Mouse (Mus musculus) stomach, embryonic 16.5 days (tissue): ENCODE results near the gene Zfp763. TPM values are rescaled to one million over a fixed set of nuclear protein-coding genes. Genes with fewer than 3 reads are reported as not detected.

Experiments
- ATAC-seq: fragments of 200-750 bp; cut with Nextera tagmentation; 2 replicates; pipeline ENCODE4 v1.8.0; 2017; ENCODE audit warnings: moderate number of reproducible peaks, moderate TSS enrichment; ENCODE audit not compliant: insufficient read depth, low FRiP score
- H3K27ac ChIP-seq: fragments of 300-500 bp; sonication (generic); 2 replicates; pipeline ENCODE4 v1.5.1; 2014; ENCODE audit warnings: low read length
- H3K27me3 ChIP-seq: fragments of 300-500 bp; sonication (generic); 2 replicates; pipeline ENCODE4 v1.6.1; 2014; ENCODE audit warnings: low read length, control low read depth, mixed read lengths; ENCODE audit not compliant: control insufficient read depth, insufficient read depth
- H3K36me3 ChIP-seq: fragments of 300-500 bp; sonication (generic); 2 replicates; pipeline ENCODE4 v1.6.1; 2014; ENCODE audit warnings: low read length; ENCODE audit not compliant: control insufficient read depth, insufficient read depth
- H3K4me1 ChIP-seq: fragments of 300-500 bp; sonication (generic); 2 replicates; pipeline ENCODE4 v1.6.1; 2014; ENCODE audit warnings: low read length, control low read depth, mixed read lengths; ENCODE audit not compliant: control insufficient read depth, insufficient read depth
- H3K4me2 ChIP-seq: fragments of 300-500 bp; sonication (generic); 2 replicates; pipeline ENCODE4 v1.6.1; 2014; ENCODE audit warnings: low read depth, low read length, mixed read lengths
- H3K4me3 ChIP-seq: fragments of 300-500 bp; sonication (generic); replicated peaks from 2 replicates; pipeline ENCODE4 v1.5.1; 2014; ENCODE audit warnings: mild to moderate bottlenecking, low read length
- H3K9ac ChIP-seq: fragments of 300-500 bp; sonication (generic); 2 replicates; pipeline ENCODE4 v1.6.1; 2014; ENCODE audit warnings: low read length
- H3K9me3 ChIP-seq: fragments of 300-500 bp; sonication (generic); replicated peaks from 2 replicates; pipeline ENCODE4 v1.6.1; 2016; ENCODE audit warnings: low read length, control low read depth; ENCODE audit not compliant: control insufficient read depth
- WGBS: fragments of 180-500 bp; shearing (Covaris S2); extraction: QIAGEN DNeasy Blood & Tissue Kit; methylation state at CpG from one replicate; pipeline ENCODE4 v1.1.7; 2014; 5-methylcytosine and 5-hydroxymethylcytosine counted together
- polyA plus RNA-seq: library from polyadenylated mRNA; unstranded; fragments of >200 nt; fragmentation: Nextera tagmentation; extraction: Ambion mirVana; gene quantifications from 2 replicates; pipeline ENCODE4 v1.2.1, GENCODE M21; 2015

Gene Zfp763
- polyA plus RNA-seq, 1 experiment from 2014 or later: 10.5 TPM

- WGBS: 2% methylated on average over 21 of the region's 21 CpGs
- Histone ChIP-seq H3K4me2 (peak within 1 kb of the TSS; percentile 86), H3K4me1 (peaks cover 6% of the 10 kb centered on the region), H3K4me3 (peak within 1 kb of the TSS; percentile 76), H3K36me3 (peaks cover 6% of the 10 kb centered on the region), H3K9ac (peak within 1 kb of the TSS; percentile 83), H3K27ac (peak within 1 kb of the TSS; percentile 81), H3K27me3 (no peaks in the 10 kb centered on the region), H3K9me3 (no peaks in the 10 kb centered on the region)
- ATAC-seq: peak; percentile 93
Measured at GRCm38 (mm10) chr17:32992699-32993474, 40.3 kb downstream of the Zfp763 start, which contains the start of gene Zfp952. Gene Zfp952, plus strand, starts transcription at chr17:32993129.

- Histone ChIP-seq H3K27ac (no peak overlapping the region), H3K4me3 (peak overlapping the region; percentile 76), H3K4me1 (peaks cover 6% of the 10 kb centered on the region), H3K9me3 (no peaks in the 10 kb centered on the region), H3K36me3 (peaks cover 6% of the 10 kb centered on the region), H3K9ac (peak overlapping the region; percentile 83), H3K27me3 (no peaks in the 10 kb centered on the region), H3K4me2 (peak overlapping the region; percentile 86)
- 60% methylated on average over 12 of the region's 12 CpGs for WGBS
- ATAC-seq: no peak
Measured at GRCm38 (mm10) chr17:32991965-32992698, 41.1 kb downstream of the Zfp763 start.

DNA sequence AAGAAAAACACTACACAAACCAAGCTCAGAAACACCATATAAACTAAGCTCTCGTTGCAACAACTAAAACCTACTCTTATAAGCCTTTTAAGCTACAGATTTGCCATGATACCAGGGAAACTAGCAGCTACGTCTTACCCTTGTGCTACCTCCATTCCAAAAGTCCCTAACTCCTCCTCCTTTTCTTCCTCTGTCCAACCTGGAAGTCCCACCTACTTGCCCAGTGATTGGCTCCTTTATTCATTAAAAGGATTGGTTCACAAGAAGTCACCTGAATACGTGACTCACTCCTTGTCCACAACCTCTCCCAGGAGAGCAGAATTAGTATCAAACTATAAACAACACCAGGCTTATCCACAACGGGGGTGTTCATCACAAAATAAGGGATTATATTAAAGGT lies 46.9 kb downstream of the Zfp763 start:
- Histone ChIP-seq H3K9ac (no peak overlapping the region), H3K4me3 (no peak overlapping the region), H3K4me1 (no peaks in the 10 kb centered on the region), H3K9me3 (no peaks in the 10 kb centered on the region), H3K36me3 (no peaks in the 10 kb centered on the region), H3K27me3 (no peaks in the 10 kb centered on the region), H3K4me2 (no peak overlapping the region), H3K27ac (no peak overlapping the region)
- 71% methylated on average over 4 of the region's 4 CpGs for WGBS
- ATAC-seq: no peak

DNA sequence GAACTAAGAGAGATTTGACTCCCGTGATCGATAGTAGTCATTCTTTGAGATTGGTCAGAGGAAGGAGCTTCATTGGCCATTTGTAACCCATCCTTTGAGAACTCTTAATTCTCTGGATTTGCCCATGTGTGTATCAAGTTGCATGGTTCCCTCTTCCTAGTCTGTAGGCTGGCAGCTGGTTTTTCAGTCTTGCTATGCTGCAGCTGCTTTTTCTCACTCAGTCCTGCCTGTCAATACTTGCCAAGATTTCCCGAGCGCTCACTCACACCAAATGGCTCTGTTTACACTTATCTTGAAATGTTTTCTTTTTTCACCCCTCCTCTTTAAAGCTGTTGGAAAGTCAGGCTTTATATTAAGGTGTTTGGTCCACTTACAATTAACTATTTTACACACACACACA lies 51.8 kb downstream of the Zfp763 start:
- ATAC-seq: no peak

More for the DNA sequence above, 51.8 kb downstream of the Zfp763 start:
- Histone ChIP-seq H3K9ac (no peak overlapping the region), H3K27ac (no peak overlapping the region), H3K4me1 (no peaks in the 10 kb centered on the region), H3K27me3 (no peaks in the 10 kb centered on the region), H3K4me3 (no peak overlapping the region), H3K4me2 (no peak overlapping the region), H3K9me3 (no peaks in the 10 kb centered on the region), H3K36me3 (peaks cover 21% of the 10 kb centered on the region)
- WGBS: 67% methylated on average over 4 of the region's 4 CpGs

Other genes starting within 250 kb of the Zfp763 start
- gene Zfp871, start 245.1 kb downstream of the Zfp763 start, polyA plus RNA-seq: 23.6 and 30.6 TPM in 2 replicates
- gene Zfp811, start 223.5 kb downstream of the Zfp763 start, polyA plus RNA-seq: 4.5 and 4.8 TPM in 2 replicates
- 7.9 and 9.4 TPM in 2 replicates for gene Zfp799, start 203.1 kb downstream of the Zfp763 start, polyA plus RNA-seq
- gene Zfp870, start 141.8 kb downstream of the Zfp763 start, polyA plus RNA-seq: 5.8 and 6.7 TPM in 2 replicates
- gene Cyp4f14, start 116.1 kb downstream of the Zfp763 start, polyA plus RNA-seq: 0.41 and 1.0 TPM in 2 replicates
- 18.3 and 20.4 TPM in 2 replicates for gene Cyp4f13, start 86.0 kb downstream of the Zfp763 start, polyA plus RNA-seq
- gene Zfp472, start 67.6 kb downstream of the Zfp763 start, polyA plus RNA-seq: 10.6 and 11.7 TPM in 2 replicates
- 11.1 and 11.8 TPM in 2 replicates for gene Zfp952, start 40.3 kb downstream of the Zfp763 start, polyA plus RNA-seq
- not detected in 2 replicates for gene 4921501E09Rik, start 34.7 kb upstream of the Zfp763 start, polyA plus RNA-seq
- 6.9 and 7.9 TPM in 2 replicates for gene Zfp563, start 55.9 kb upstream of the Zfp763 start, polyA plus RNA-seq
- gene Morc2b, start 106.3 kb upstream of the Zfp763 start, polyA plus RNA-seq: not detected in 2 replicates
- not detected in 2 replicates for gene Olfr55, start 135.0 kb upstream of the Zfp763 start, polyA plus RNA-seq
- not detected in 2 replicates for gene Olfr239, start 157.9 kb upstream of the Zfp763 start, polyA plus RNA-seq
- not detected in 2 replicates for gene Olfr1564, start 188.3 kb upstream of the Zfp763 start, polyA plus RNA-seq
- gene Zfp955a, start 221.7 kb upstream of the Zfp763 start, polyA plus RNA-seq: 15.3 and 15.9 TPM in 2 replicates
- 0.01 TPM in 1 of 2 replicates, not detected in the other for gene Olfr63, start 231.3 kb upstream of the Zfp763 start, polyA plus RNA-seq